Mouse (Mus musculus) stomach, postnatal 0 days (tissue): Measurements from ENCODE around the gene Dnaaf5.

ENCODE experiments used
- CTCF ChIP-seq: IDR thresholded peaks from 2 replicates; pipeline ENCODE4 v1.5.1; 2016; ENCODE audit warnings: antibody characterized with exemption, low read depth, mild to moderate bottlenecking, moderate library complexity
- EP300 ChIP-seq: optimal IDR thresholded peaks from 2 replicates; pipeline ENCODE3; 2016; ENCODE audit warnings: antibody characterized with exemption

DNA sequence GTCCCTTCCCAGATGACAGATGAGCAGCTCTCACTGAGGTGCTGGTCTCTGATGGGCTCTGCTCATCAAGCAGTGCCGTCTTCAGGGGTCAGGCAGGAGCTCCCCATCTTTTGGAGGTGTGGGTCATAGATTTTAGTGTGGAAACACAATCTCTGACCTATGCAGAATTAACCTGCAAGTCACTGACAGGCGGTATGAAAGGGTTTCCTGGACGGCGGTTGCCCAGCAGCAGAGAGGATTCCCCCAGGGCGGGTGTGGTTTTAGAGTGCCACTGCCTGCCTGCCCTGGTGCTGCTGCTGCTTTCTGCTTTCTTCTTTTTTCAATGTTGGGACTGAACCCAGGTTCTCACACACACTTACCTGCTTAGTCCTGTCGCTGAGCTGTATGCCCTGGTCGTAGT is 56.5 kb downstream of the Dnaaf5 start:
- no peak for TF ChIP-seq CTCF
- no peak for TF ChIP-seq EP300
